Mouse (Mus musculus): ENCODE results near the gene Cul9.

DNA sequence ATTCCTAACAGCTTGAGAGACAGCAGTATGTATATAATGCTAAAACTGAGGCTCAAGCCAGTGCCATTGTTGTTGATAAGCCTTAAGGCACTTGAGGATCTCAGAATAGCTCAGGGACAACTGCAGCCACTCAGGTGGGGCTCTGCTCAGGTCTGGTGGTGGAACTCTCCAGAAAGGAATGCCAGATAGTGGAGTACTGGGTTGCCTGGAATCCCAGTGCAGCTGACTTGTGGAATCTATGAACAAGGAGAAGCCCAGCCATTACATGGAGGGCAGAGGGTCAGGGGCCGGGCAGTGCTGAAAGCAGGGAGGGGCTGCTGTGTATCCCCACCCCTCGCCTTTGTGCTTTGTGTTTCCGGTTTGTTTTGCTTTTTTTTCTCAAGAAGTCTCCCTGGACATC, 87.7 kb downstream of the Cul9 start:
- TF ChIP-seq CTCF (IDR thresholded peaks at IDR 0.05; ENCODE audit: control insufficient read depth, insufficient read depth, low read length) (no peak), POLR2A (IDR thresholded peaks at IDR 0.05; ENCODE audit: borderline replicate concordance, control insufficient read depth, low read depth, low read length) (no peak)

Measured in bone marrow, adult 2 months (tissue).